ENCODE assay signal across 17 mouse cellular contexts in the genomic region with DNA sequence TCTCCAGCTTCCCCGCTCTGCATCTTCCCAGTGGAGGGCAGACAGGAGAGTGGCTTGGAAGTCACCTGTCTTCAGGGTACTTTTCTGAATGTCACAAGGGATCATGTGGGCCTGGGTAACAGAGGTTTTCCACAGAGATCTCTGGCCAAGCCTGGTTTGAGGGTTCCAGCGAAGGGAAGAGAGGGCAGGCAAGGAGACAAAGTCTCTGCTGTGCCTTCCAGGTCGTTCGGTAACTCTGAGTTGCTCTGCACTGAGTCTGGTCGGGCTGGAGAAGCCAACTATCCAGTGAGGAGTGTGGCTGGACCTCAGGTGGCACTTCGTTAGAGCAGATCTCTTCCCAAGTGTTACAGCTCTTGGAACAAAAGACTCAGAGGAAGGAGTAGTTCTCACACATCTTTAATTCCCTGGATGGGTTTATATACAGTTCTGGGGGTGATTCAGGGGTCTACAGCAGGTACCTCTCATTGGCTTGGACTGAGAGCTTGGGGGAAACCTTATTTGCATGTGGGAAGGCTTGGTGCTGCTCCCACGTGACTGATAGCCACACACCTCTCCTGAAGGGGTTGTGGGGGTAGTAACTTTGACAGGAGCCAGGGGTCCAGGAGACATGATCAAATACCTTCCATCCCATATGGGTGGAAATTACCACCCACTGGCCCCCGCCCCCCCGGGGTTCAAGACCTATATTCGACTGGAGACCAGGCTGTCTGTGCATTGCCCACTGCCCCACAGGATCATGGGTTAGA.
A peak's percentile ranks its signal among the peaks of the same experiment; 100 is the strongest.
DNase-seq lines count a peak whose midpoint lies in the region; ATAC-seq and TF ChIP-seq lines count a peak whose summit lies in the region.
"Had no signal": no experiment of that assay in that cellular context is flagged by ENCODE, and none has a peak within 500 bp of the region (broad histone marks: within the 10 kb centered on the region; RNA-seq: fewer than 3 reads in every experiment).

No protein-coding gene starts in this region.

- no peak overlapping the region for H3K27ac ChIP-seq in heart, embryonic 10.5 days
- H3K27ac ChIP-seq in lung, embryonic 14.5 days (ENCODE audit: low read depth): peak overlapping the region; percentile 94; the same call in 1 of the 2 replicates
- H3K27ac ChIP-seq in hindbrain, embryonic 15.5 days (replicated peaks): peak overlapping the region; percentile 79

- peaks cover 29% of the 10 kb centered on the region for H3K4me1 ChIP-seq in heart, embryonic 10.5 days
- peaks cover 25% of the 10 kb centered on the region for H3K4me1 ChIP-seq in lung, embryonic 14.5 days (ENCODE audit: insufficient read depth)
- H3K4me1 ChIP-seq in lung, adult 2 months (ENCODE audit: control insufficient read depth, insufficient read depth, low read length): peaks cover 14% of the 10 kb centered on the region
- peaks cover 41% of the 10 kb centered on the region for H3K4me1 ChIP-seq in hindbrain, embryonic 15.5 days (replicated peaks)

- 80% methylated on average over 10 of the region's 10 CpGs for WGBS in heart, embryonic 10.5 days
- WGBS in lung, embryonic 14.5 days: 83% methylated on average over 10 of the region's 10 CpGs
- 84% methylated on average over 10 of the region's 10 CpGs for WGBS in lung, adult 2 months
- WGBS in hindbrain, embryonic 15.5 days: 85% methylated on average over 10 of the region's 10 CpGs

- no peak for TF ChIP-seq POLR2A in lung, adult 2 months (IDR thresholded peaks at IDR 0.05; ENCODE audit: borderline replicate concordance, extremely low read depth, low read depth, low read length)

- no peaks in the 10 kb centered on the region for H3K36me3 ChIP-seq in heart, embryonic 10.5 days
- no peaks in the 10 kb centered on the region for H3K36me3 ChIP-seq in lung, embryonic 14.5 days (ENCODE audit: insufficient read depth)
- no peaks in the 10 kb centered on the region for H3K36me3 ChIP-seq in hindbrain, embryonic 15.5 days
- H3K36me3 ChIP-seq: limb, embryonic 15.5 days had no signal

- H3K27me3 ChIP-seq in heart, embryonic 10.5 days (ENCODE audit: insufficient read depth, poor library complexity, severe bottlenecking): no peaks in the 10 kb centered on the region
- H3K27me3 ChIP-seq in lung, embryonic 14.5 days (ENCODE audit: insufficient read depth, low read length): no peaks in the 10 kb centered on the region
- no peaks in the 10 kb centered on the region for H3K27me3 ChIP-seq in hindbrain, embryonic 15.5 days
- H3K27me3 ChIP-seq: limb, embryonic 15.5 days had no signal

- H3K9ac ChIP-seq in lung, embryonic 14.5 days: no peak overlapping the region
- no peak overlapping the region for H3K9ac ChIP-seq in hindbrain, embryonic 15.5 days
- H3K9ac ChIP-seq: limb, embryonic 15.5 days had no signal

- no peak for TF ChIP-seq CTCF in lung, embryonic 14.5 days (IDR thresholded peaks at IDR 0.05; ENCODE audit: low read depth)
- TF ChIP-seq CTCF in lung, adult 2 months (IDR thresholded peaks at IDR 0.05; ENCODE audit: insufficient read depth, low read length): no peak

- H3K4me3 ChIP-seq in heart, embryonic 10.5 days: no peak overlapping the region
- no peak overlapping the region for H3K4me3 ChIP-seq in lung, embryonic 14.5 days (ENCODE audit: low read depth, low read length)
- no peak overlapping the region for H3K4me3 ChIP-seq in lung, adult 2 months (replicated peaks; ENCODE audit: extremely low read depth, low read depth, low read length)
- H3K4me3 ChIP-seq in hindbrain, embryonic 15.5 days: no peak overlapping the region
- H3K4me3 ChIP-seq: erythroblast, embryonic 14.5 days; limb, embryonic 15.5 days had no signal

- intact Hi-C loops in heart, postnatal 36 days (cut with DNase I): no loop called here

- H3K9me3 ChIP-seq in heart, embryonic 10.5 days: no peaks in the 10 kb centered on the region
- H3K9me3 ChIP-seq in lung, embryonic 14.5 days (ENCODE audit: low read depth, low read length): no peaks in the 10 kb centered on the region
- H3K9me3 ChIP-seq in hindbrain, embryonic 15.5 days: no peaks in the 10 kb centered on the region
- H3K9me3 ChIP-seq: limb, embryonic 15.5 days had no signal

- H3K4me2 ChIP-seq in lung, embryonic 14.5 days: no peak overlapping the region
- no peak overlapping the region for H3K4me2 ChIP-seq in hindbrain, embryonic 15.5 days
- H3K4me2 ChIP-seq: limb, embryonic 15.5 days had no signal

- no peak for ATAC-seq in lung, embryonic 14.5 days (ENCODE audit: insufficient read depth)
- no peak for ATAC-seq in hindbrain, embryonic 15.5 days (ENCODE audit: low FRiP score, low read depth)

- peak; percentile 64 for DNase-seq in heart, embryonic 10.5 days (ENCODE audit: low spot score)
- no peak for DNase-seq in heart, postnatal 36 days
- DNase-seq in lung, embryonic 14.5 days: no peak
- no peak for DNase-seq in lung, adult 2 months
- DNase-seq in testis, postnatal 10 days (ENCODE audit: low spot score): peak; percentile 36
- DNase-seq in testis, postnatal 14 days (ENCODE audit: low spot score): no peak
- no peak for DNase-seq in urinary bladder, postnatal 10 days (ENCODE audit: low spot score)
- DNase-seq: adrenal gland, postnatal 10 days; cerebellum, adult 11 months; cerebellum, postnatal 25 days; kidney, adult 9 months; kidney, postnatal 36 days; right cerebral cortex, adult 18-20 months; thymus, adult 18-20 months had no signal

Comparison
In these comparisons a context has a peak if more than half of its experiments do, and no peak if none do; other contexts are left out.
1. DNase-seq: peak in heart, embryonic 10.5 days (single experiment) and testis, postnatal 10 days (single experiment); none in heart, postnatal 36 days (0 of 2), lung, embryonic 14.5 days (single experiment), lung, adult 2 months (single experiment), testis, postnatal 14 days (single experiment) and urinary bladder, postnatal 10 days (single experiment).